Mouse (Mus musculus): Measurements from ENCODE around the gene Pyroxd2. TPM values are rescaled to one million over a fixed set of nuclear protein-coding genes. Genes with fewer than 3 reads are reported as not detected.

Pyroxd2 gene
- polyA plus RNA-seq, 1 experiment from 2014 or later, result 4.3 TPM

GRCm38 (mm10) chr19:42741884-42742283, 10.7 kb downstream of the Pyroxd2 start:
- Histone ChIP-seq H3K27me3 (replicated peaks; ENCODE audit: insufficient read depth, low read length) (no peaks in the 10 kb centered on the region), H3K27ac (ENCODE audit: low read length) (no peak overlapping the region), H3K36me3 (ENCODE audit: insufficient read depth, low read length) (no peaks in the 10 kb centered on the region), H3K9ac (replicated peaks; ENCODE audit: low read depth) (no peak overlapping the region), H3K9me3 (ENCODE audit: low read length) (no peaks in the 10 kb centered on the region), H3K4me2 (replicated peaks; ENCODE audit: low read depth, low read length) (no peak overlapping the region), H3K4me1 (ENCODE audit: insufficient read depth, low read depth, low read length) (no peaks in the 10 kb centered on the region), H3K4me3 (ENCODE audit: low read depth, low read length) (no peak overlapping the region)
- TF ChIP-seq EP300 (IDR thresholded peaks at IDR 0.05) (no peak), CTCF (IDR thresholded peaks at IDR 0.05) (no peak)
- DNase-seq (ENCODE audit: low spot score) (peak; percentile 21), ATAC-seq (peak; percentile 30; the same call in 1 of the 2 replicates)
- WGBS, result 33% methylated on average over 14 of the region's 14 CpGs

- 81% methylated on average over 8 of the region's 8 CpGs for WGBS
- no peak overlapping the region for H3K27ac ChIP-seq (ENCODE audit: low read length)
Measured at GRCm38 (mm10) chr19:42740163-42740899, 12.2 kb downstream of the Pyroxd2 start.

GRCm38 (mm10) chr19:42739734-42740133, 12.8 kb downstream of the Pyroxd2 start:
- DNase-seq (ENCODE audit: low spot score), result no peak

More at GRCm38 (mm10) chr19:42740163-42740899, 12.2 kb downstream of the Pyroxd2 start:
- TF ChIP-seq EP300 (IDR thresholded peaks at IDR 0.05) (no peak), CTCF (IDR thresholded peaks at IDR 0.05) (no peak)
- Histone ChIP-seq H3K9ac (replicated peaks; ENCODE audit: low read depth) (no peak overlapping the region), H3K4me2 (replicated peaks; ENCODE audit: low read depth, low read length) (no peak overlapping the region), H3K4me3 (ENCODE audit: low read depth, low read length) (no peak overlapping the region), H3K4me1 (ENCODE audit: insufficient read depth, low read depth, low read length) (no peaks in the 10 kb centered on the region), H3K9me3 (ENCODE audit: low read length) (no peaks in the 10 kb centered on the region), H3K36me3 (ENCODE audit: insufficient read depth, low read length) (no peaks in the 10 kb centered on the region), H3K27me3 (replicated peaks; ENCODE audit: insufficient read depth, low read length) (no peaks in the 10 kb centered on the region)
- ATAC-seq, result no peak
- no peak for DNase-seq (ENCODE audit: low spot score)

GRCm38 (mm10) chr19:42737753-42738152, 14.8 kb downstream of the Pyroxd2 start:
- no peak for DNase-seq (ENCODE audit: low spot score)
- no peak for TF ChIP-seq CTCF (IDR thresholded peaks at IDR 0.05)
- no peak for TF ChIP-seq EP300 (IDR thresholded peaks at IDR 0.05)
- Histone ChIP-seq H3K4me1 (ENCODE audit: insufficient read depth, low read depth, low read length) (no peaks in the 10 kb centered on the region), H3K27ac (ENCODE audit: low read length) (no peak overlapping the region), H3K4me3 (ENCODE audit: low read depth, low read length) (no peak overlapping the region), H3K9me3 (ENCODE audit: low read length) (no peaks in the 10 kb centered on the region), H3K36me3 (ENCODE audit: insufficient read depth, low read length) (no peaks in the 10 kb centered on the region), H3K4me2 (replicated peaks; ENCODE audit: low read depth, low read length) (no peak overlapping the region), H3K27me3 (replicated peaks; ENCODE audit: insufficient read depth, low read length) (no peaks in the 10 kb centered on the region), H3K9ac (replicated peaks; ENCODE audit: low read depth) (no peak overlapping the region)
- ATAC-seq, result no peak
- 65% methylated on average over 9 of the region's 9 CpGs for WGBS

More at GRCm38 (mm10) chr19:42739734-42740133, 12.8 kb downstream of the Pyroxd2 start:
- no peak overlapping the region for H3K27ac ChIP-seq (ENCODE audit: low read length)
- H3K4me3 ChIP-seq (ENCODE audit: low read depth, low read length), result no peak overlapping the region
- no peak overlapping the region for H3K4me2 ChIP-seq (replicated peaks; ENCODE audit: low read depth, low read length)
- no peak for ATAC-seq
- H3K9ac ChIP-seq (replicated peaks; ENCODE audit: low read depth), result no peak overlapping the region
- no peaks in the 10 kb centered on the region for H3K36me3 ChIP-seq (ENCODE audit: insufficient read depth, low read length)
- no peaks in the 10 kb centered on the region for H3K4me1 ChIP-seq (ENCODE audit: insufficient read depth, low read depth, low read length)
- no peaks in the 10 kb centered on the region for H3K27me3 ChIP-seq (replicated peaks; ENCODE audit: insufficient read depth, low read length)
- TF ChIP-seq EP300 (IDR thresholded peaks at IDR 0.05), result no peak
- TF ChIP-seq CTCF (IDR thresholded peaks at IDR 0.05), result no peak
- H3K9me3 ChIP-seq (ENCODE audit: low read length), result no peaks in the 10 kb centered on the region
- 78% methylated on average over 6 of the region's 6 CpGs for WGBS

GRCm38 (mm10) chr19:42734982-42735381, 17.6 kb downstream of the Pyroxd2 start:
- Histone ChIP-seq H3K27ac (ENCODE audit: low read length) (no peak overlapping the region), H3K4me1 (ENCODE audit: insufficient read depth, low read depth, low read length) (no peaks in the 10 kb centered on the region), H3K9ac (replicated peaks; ENCODE audit: low read depth) (no peak overlapping the region), H3K27me3 (replicated peaks; ENCODE audit: insufficient read depth, low read length) (no peaks in the 10 kb centered on the region), H3K4me2 (replicated peaks; ENCODE audit: low read depth, low read length) (no peak overlapping the region), H3K9me3 (ENCODE audit: low read length) (no peaks in the 10 kb centered on the region), H3K4me3 (ENCODE audit: low read depth, low read length) (no peak overlapping the region), H3K36me3 (ENCODE audit: insufficient read depth, low read length) (no peaks in the 10 kb centered on the region)
- TF ChIP-seq CTCF (IDR thresholded peaks at IDR 0.05), result no peak
- WGBS, result 70% methylated on average over 5 of the region's 5 CpGs
- DNase-seq (ENCODE audit: low spot score), result no peak
- ATAC-seq, result no peak

GRCm38 (mm10) chr19:42727424-42727823, 25.2 kb downstream of the Pyroxd2 start:
- H3K9me3 ChIP-seq (ENCODE audit: low read length), result no peaks in the 10 kb centered on the region
- no peaks in the 10 kb centered on the region for H3K27me3 ChIP-seq (replicated peaks; ENCODE audit: insufficient read depth, low read length)
- no peaks in the 10 kb centered on the region for H3K4me1 ChIP-seq (ENCODE audit: insufficient read depth, low read depth, low read length)
- H3K36me3 ChIP-seq (ENCODE audit: insufficient read depth, low read length), result no peaks in the 10 kb centered on the region
- TF ChIP-seq CTCF (IDR thresholded peaks at IDR 0.05) (no peak), EP300 (IDR thresholded peaks at IDR 0.05) (no peak)
- H3K27ac ChIP-seq (ENCODE audit: low read length), result no peak overlapping the region
- H3K4me2 ChIP-seq (replicated peaks; ENCODE audit: low read depth, low read length), result no peak overlapping the region
- DNase-seq (ENCODE audit: low spot score) (no peak), ATAC-seq (no peak)
- no peak overlapping the region for H3K9ac ChIP-seq (replicated peaks; ENCODE audit: low read depth)
- H3K4me3 ChIP-seq (ENCODE audit: low read depth, low read length), result no peak overlapping the region
- WGBS, result 78% methylated on average over 4 of the region's 4 CpGs

All from lung, postnatal 0 days (tissue).